Mouse (Mus musculus) small intestine, adult 2 months (tissue): ENCODE measurements around the gene Wfikkn1. TPM values are rescaled to one million over a fixed set of nuclear protein-coding genes. Genes with fewer than 3 reads are reported as not detected.

Source experiments
- H3K27ac ChIP-seq: fragments of 200-500 bp; 2 replicates; pipeline ENCODE4 v1.5.1; 2012; ENCODE audit warnings: low read depth, low read length, control low read depth, inconsistent platforms; ENCODE audit not compliant: insufficient read depth
- H3K27me3 ChIP-seq: fragments of 200-500 bp; 2 replicates; pipeline ENCODE4 v1.6.1; 2012; ENCODE audit warnings: mild to moderate bottlenecking, moderate library complexity, low read length, inconsistent platforms; ENCODE audit not compliant: control insufficient read depth, insufficient read depth
- H3K36me3 ChIP-seq: fragments of 200-500 bp; 2 replicates; pipeline ENCODE4 v1.6.1; 2012; ENCODE audit warnings: mild to moderate bottlenecking, low read length, control low read depth, inconsistent platforms; ENCODE audit not compliant: control insufficient read depth, insufficient read depth
- H3K4me1 ChIP-seq: fragments of 200-500 bp; 2 replicates; pipeline ENCODE4 v1.6.1; 2012; ENCODE audit warnings: low read length, inconsistent platforms, mixed read lengths; ENCODE audit not compliant: control insufficient read depth, insufficient read depth, insufficient read length
- H3K4me3 ChIP-seq: fragments of 200-500 bp; 2 replicates; pipeline ENCODE4 v1.5.1; 2012; ENCODE audit warnings: low read depth, mild to moderate bottlenecking, control low read depth, inconsistent platforms, low read length, moderate library complexity
- CTCF ChIP-seq: fragments of 200-500 bp; IDR thresholded peaks from 2 replicates; pipeline ENCODE4 v1.5.1; 2012; ENCODE audit warnings: low read depth, mild to moderate bottlenecking, control low read depth, inconsistent platforms, low read length, moderate library complexity, mixed read lengths; ENCODE audit not compliant: insufficient replicate concordance, insufficient read length; ENCODE audit errors: extremely low read depth
- POLR2A ChIP-seq: fragments of 200-500 bp; IDR thresholded peaks from 2 replicates; pipeline ENCODE4 v1.6.1; 2012; ENCODE audit warnings: low read depth, mild to moderate bottlenecking, control low read depth, inconsistent platforms, low read length, moderate library complexity
- WGBS: fragments of 180-500 bp; shearing (Covaris S2); methylation state at CpG from one replicate; pipeline ENCODE4 v1.1.7; 2018; 5-methylcytosine and 5-hydroxymethylcytosine counted together
- polyA plus RNA-seq: library from polyadenylated mRNA; depleted of rRNA; stranded (reverse); fragments of >200 nt; gene quantifications from 2 replicates; pipeline ENCODE4 v1.2.3, GENCODE M21; 2012; rRNA removed

Gene Wfikkn1
- polyA plus RNA-seq, 1 experiment: 2.6 TPM

DNA sequence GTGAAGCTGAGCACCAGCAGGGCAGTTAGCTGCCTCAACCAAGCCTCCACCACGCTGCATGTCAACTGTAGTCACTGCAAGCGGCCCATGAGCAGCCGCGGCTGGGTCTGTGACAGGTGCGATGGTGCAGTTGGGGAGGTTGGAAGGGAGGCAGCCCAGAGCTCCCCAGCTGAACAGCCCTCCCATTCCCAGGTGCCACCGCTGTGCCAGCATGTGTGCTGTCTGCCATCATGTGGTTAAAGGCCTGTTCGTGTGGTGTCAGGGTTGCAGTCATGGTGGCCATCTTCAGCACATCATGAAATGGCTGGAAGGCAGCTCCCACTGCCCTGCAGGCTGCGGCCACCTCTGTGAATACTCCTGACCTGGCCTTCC is 52.4 kb downstream of the Wfikkn1 start:
- Histone ChIP-seq H3K27me3 (no peaks in the 10 kb centered on the region), H3K27ac (peak overlapping the region; percentile 51), H3K4me1 (peaks cover 32% of the 10 kb centered on the region), H3K4me3 (peak overlapping the region; percentile 63), H3K36me3 (peaks cover 24% of the 10 kb centered on the region)
- TF ChIP-seq POLR2A: no peak
- TF ChIP-seq CTCF: no peak
- 84% methylated on average over 8 of the region's 8 CpGs for WGBS

Other genes starting within 250 kb of the Wfikkn1 start
- gene Gng13, start 163.7 kb downstream of the Wfikkn1 start, polyA plus RNA-seq: 0.20 and 0.30 TPM in 2 replicates
- 7.3 and 15.2 TPM in 2 replicates for gene Chtf18, start 153.4 kb downstream of the Wfikkn1 start, polyA plus RNA-seq
- gene Rpusd1, start 153.2 kb downstream of the Wfikkn1 start, polyA plus RNA-seq: 12.4 and 23.0 TPM in 2 replicates
- 0.16 and 0.20 TPM in 2 replicates for gene Mslnl, start 144.8 kb downstream of the Wfikkn1 start, polyA plus RNA-seq
- gene Msln, start 126.5 kb downstream of the Wfikkn1 start, polyA plus RNA-seq: 1.0 and 3.8 TPM in 2 replicates
- gene Narfl, start 107.1 kb downstream of the Wfikkn1 start, polyA plus RNA-seq: 14.9 and 19.3 TPM in 2 replicates
- gene Haghl, start 95.2 kb downstream of the Wfikkn1 start, polyA plus RNA-seq: 12.7 and 25.0 TPM in 2 replicates
- gene Ccdc78, start 94.3 kb downstream of the Wfikkn1 start, polyA plus RNA-seq: 0.06 TPM in 1 of 2 replicates, not detected in the other
- gene Fam173a, start 88.0 kb downstream of the Wfikkn1 start, polyA plus RNA-seq: 70.7 and 135 TPM in 2 replicates
- 0.48 TPM in 1 of 2 replicates, not detected in the other for gene AC134908.4, start 85.2 kb downstream of the Wfikkn1 start, polyA plus RNA-seq
- gene Metrn, start 83.7 kb downstream of the Wfikkn1 start, polyA plus RNA-seq: 28.2 and 31.9 TPM in 2 replicates
- gene Fbxl16, start 71.8 kb downstream of the Wfikkn1 start, polyA plus RNA-seq: 3.1 and 3.7 TPM in 2 replicates
- 18.2 and 40.0 TPM in 2 replicates for gene Wdr24, start 57.2 kb downstream of the Wfikkn1 start, polyA plus RNA-seq
- gene Jmjd8, start 52.0 kb downstream of the Wfikkn1 start, polyA plus RNA-seq: 30.2 and 47.3 TPM in 2 replicates
- gene Stub1, start 47.5 kb downstream of the Wfikkn1 start, polyA plus RNA-seq: 76.7 and 141 TPM in 2 replicates
- gene Rhbdl1, start 43.6 kb downstream of the Wfikkn1 start, polyA plus RNA-seq: 6.9 and 10.6 TPM in 2 replicates
- 28.3 and 55.5 TPM in 2 replicates for gene Gm20683, start 39.1 kb downstream of the Wfikkn1 start, polyA plus RNA-seq
- 54.9 and 87.5 TPM in 2 replicates for gene Rhot2, start 36.0 kb downstream of the Wfikkn1 start, polyA plus RNA-seq
- 8.3 and 13.3 TPM in 2 replicates for gene Wdr90, start 19.4 kb downstream of the Wfikkn1 start, polyA plus RNA-seq
- gene Mcrip2, start 12.1 kb downstream of the Wfikkn1 start, polyA plus RNA-seq: 84.8 and 111 TPM in 2 replicates
- gene Mettl26, start 5.8 kb downstream of the Wfikkn1 start, polyA plus RNA-seq: 149 and 196 TPM in 2 replicates
- 20.7 and 43.4 TPM in 2 replicates for gene Rab40c, start 38.9 kb upstream of the Wfikkn1 start, polyA plus RNA-seq
- 59.8 and 74.1 TPM in 2 replicates for gene Pigq, start 64.1 kb upstream of the Wfikkn1 start, polyA plus RNA-seq
- gene Nhlrc4, start 64.1 kb upstream of the Wfikkn1 start, polyA plus RNA-seq: 0.51 TPM in 1 of 2 replicates, not detected in the other
- gene A930017K11Rik, start 71.7 kb upstream of the Wfikkn1 start, polyA plus RNA-seq: 0.04 TPM in 1 of 2 replicates, not detected in the other
- 46.8 and 75.2 TPM in 2 replicates for gene Capn15, start 104.9 kb upstream of the Wfikkn1 start, polyA plus RNA-seq
- 37.3 and 116 TPM in 2 replicates for gene Rab11fip3, start 188.7 kb upstream of the Wfikkn1 start, polyA plus RNA-seq
- 10.9 and 14.5 TPM in 2 replicates for gene Decr2, start 209.5 kb upstream of the Wfikkn1 start, polyA plus RNA-seq
- gene Nme4, start 214.7 kb upstream of the Wfikkn1 start, polyA plus RNA-seq: 10.3 and 11.5 TPM in 2 replicates
- 189 and 283 TPM in 2 replicates for gene Tmem8, start 232.4 kb upstream of the Wfikkn1 start, polyA plus RNA-seq
- gene Mrpl28, start 242.6 kb upstream of the Wfikkn1 start, polyA plus RNA-seq: 54.6 and 82.5 TPM in 2 replicates